9 mouse cellular contexts compared by ENCODE assay signal in genomic region chr10:80665981-80666733, GRCm38 (mm10). TPM values are rescaled to one million over a fixed set of nuclear protein-coding genes. Genes with fewer than 3 reads are reported as not detected.
DNase-seq lines count a peak whose midpoint lies in the region; ATAC-seq and TF ChIP-seq lines count a peak whose summit lies in the region.
"Had no signal": no experiment of that assay in that cellular context is flagged by ENCODE, and none has a peak within 500 bp of the region (broad histone marks: within the 10 kb centered on the region; RNA-seq: fewer than 3 reads in every experiment).

No protein-coding gene starts in this region.

- 61% methylated on average over 10 of the region's 10 CpGs for whole genome bisulfite sequencing in lung, postnatal 0 days

- 0 out of 2 replicates have a peak overlapping the region, but pooled peaks have one; percentile 53 for H3K27ac ChIP-seq in left cerebral cortex, adult 2 months
- peak overlapping the region; percentile 94 for H3K27ac ChIP-seq in lung, postnatal 0 days (ENCODE audit: low read length)

- H3K9ac ChIP-seq in lung, postnatal 0 days (replicated peaks; ENCODE audit: low read depth), result no peak overlapping the region

- ATAC-seq in lung, postnatal 0 days, result no peak
- no peak for ATAC-seq in frontal cortex, adult (ENCODE audit: low TSS enrichment)
- ATAC-seq: intestine, postnatal 0 days had no signal

- no peaks in the 10 kb centered on the region for H3K27me3 ChIP-seq in lung, postnatal 0 days (replicated peaks; ENCODE audit: insufficient read depth, low read length)

- peaks cover 42% of the 10 kb centered on the region for H3K36me3 ChIP-seq in lung, postnatal 0 days (ENCODE audit: insufficient read depth, low read length)

- H3K9me3 ChIP-seq in lung, postnatal 0 days (ENCODE audit: low read length), result no peaks in the 10 kb centered on the region

- no peak for TF ChIP-seq EP300 in lung, postnatal 0 days (IDR thresholded peaks at IDR 0.05)

- no peak overlapping the region for H3K4me2 ChIP-seq in lung, postnatal 0 days (replicated peaks; ENCODE audit: low read depth, low read length)

- TF ChIP-seq CTCF in left cerebral cortex, adult 2 months (IDR thresholded peaks at IDR 0.05), result no peak
- TF ChIP-seq CTCF in lung, postnatal 0 days (IDR thresholded peaks at IDR 0.05), result peak; percentile 46

- peak; percentile 65 for DNase-seq in cerebellum, adult 9-11 months
- DNase-seq in cerebellum, adult 8-10 months, result no peak
- no peak for DNase-seq in left cerebral cortex, adult 2 months (ENCODE audit: extremely low spot score in 1 of 2, low spot score in 2 of 2)
- no peak for DNase-seq in left cerebral cortex, postnatal 36 days (ENCODE audit: low spot score in 2 of 2)
- peak; percentile 35 for DNase-seq in induced T-regulatory cell, adult 2 months (ENCODE audit: low read depth)
- no peak for DNase-seq in lung, postnatal 0 days (ENCODE audit: low spot score)
- no peak for DNase-seq in frontal cortex, adult 2 months (ENCODE audit: extremely low spot score in 1 of 2, low spot score in 1 of 2)

- intact Hi-C loops in left cerebral cortex, adult 2 months (cut with DNase I), result no loop called here
- intact Hi-C loops in left cerebral cortex, postnatal 36 days (cut with DNase I), result no loop called here

- no peak overlapping the region for H3K4me3 ChIP-seq in left cerebral cortex, adult 2 months
- H3K4me3 ChIP-seq in lung, postnatal 0 days (ENCODE audit: low read depth, low read length), result no peak overlapping the region

- peaks cover 23% of the 10 kb centered on the region; the same call in 1 of the 2 replicates for H3K4me1 ChIP-seq in lung, postnatal 0 days (ENCODE audit: insufficient read depth, low read depth, low read length)

RNA-seq across cellular contexts. Expression of gene Btbd2, which starts 9.3 kb away (rescaled TPM):
- 10 to 100 TPM; 85.1 to 96.7 TPM for total RNA-seq in left cerebral cortex, adult 2 months (2021)
- 100 to 1,000 TPM in 1 of 2 experiments, 10 to 100 TPM in 1; 93.4 to 100 TPM for total RNA-seq in left cerebral cortex, postnatal 36 days (2021)
- polyA plus RNA-seq in lung, postnatal 0 days (2015; fragmentation: Nextera tagmentation; extraction: Ambion mirVana), result 41.7 and 42.9 TPM in 2 replicates
- 108 and 109 TPM in 2 replicates for polyA plus RNA-seq in frontal cortex, adult 2 months (2012; rRNA removed)

RNA-seq across cellular contexts. Expression of gene Mknk2, which starts 11.8 kb away (rescaled TPM):
- total RNA-seq in left cerebral cortex, adult 2 months (2021), result 10 to 100 TPM; 42.8 to 48.8 TPM
- total RNA-seq in left cerebral cortex, postnatal 36 days (2021), result 10 to 100 TPM; 39.9 to 42.0 TPM
- polyA plus RNA-seq in lung, postnatal 0 days (2015; fragmentation: Nextera tagmentation; extraction: Ambion mirVana), result 92.2 and 103 TPM in 2 replicates
- 43.8 and 51.6 TPM in 2 replicates for polyA plus RNA-seq in frontal cortex, adult 2 months (2012; rRNA removed)

RNA-seq across cellular contexts. Expression of gene Mob3a, which starts 35.6 kb away (rescaled TPM):
- total RNA-seq in left cerebral cortex, adult 2 months (2021), result 10 to 100 TPM; 13.6 to 15.5 TPM
- total RNA-seq in left cerebral cortex, postnatal 36 days (2021), result 10 to 100 TPM; 14.0 TPM
- polyA plus RNA-seq in lung, postnatal 0 days (2015; fragmentation: Nextera tagmentation; extraction: Ambion mirVana), result 32.6 and 37.0 TPM in 2 replicates
- polyA plus RNA-seq in frontal cortex, adult 2 months (2012; rRNA removed), result 9.1 and 10.6 TPM in 2 replicates

RNA-seq across cellular contexts. Expression of gene Izumo4, which starts 35.8 kb away (rescaled TPM):
- total RNA-seq in left cerebral cortex, adult 2 months (2021), result 10 to 100 TPM; 45.0 to 46.0 TPM
- total RNA-seq in left cerebral cortex, postnatal 36 days (2021), result 10 to 100 TPM; 36.7 to 47.3 TPM
- 28.7 and 28.8 TPM in 2 replicates for polyA plus RNA-seq in lung, postnatal 0 days (2015; fragmentation: Nextera tagmentation; extraction: Ambion mirVana)
- polyA plus RNA-seq in frontal cortex, adult 2 months (2012; rRNA removed), result 99.6 and 108 TPM in 2 replicates

RNA-seq across cellular contexts. Expression of gene Csnk1g2, which starts 43.5 kb away (rescaled TPM):
- total RNA-seq in left cerebral cortex, adult 2 months (2021), result 100 to 1,000 TPM; 244 to 251 TPM
- 100 to 1,000 TPM; 208 to 256 TPM for total RNA-seq in left cerebral cortex, postnatal 36 days (2021)
- 97.7 and 111 TPM in 2 replicates for polyA plus RNA-seq in lung, postnatal 0 days (2015; fragmentation: Nextera tagmentation; extraction: Ambion mirVana)
- polyA plus RNA-seq in frontal cortex, adult 2 months (2012; rRNA removed), result 252 and 270 TPM in 2 replicates

Comparison
In these comparisons a context has a peak if more than half of its experiments do, and no peak if none do; other contexts are left out.
1. DNase-seq: peak in cerebellum, adult 9-11 months (single experiment) and induced T-regulatory cell, adult 2 months (single experiment); none in cerebellum, adult 8-10 months (single experiment), left cerebral cortex, adult 2 months (0 of 2), left cerebral cortex, postnatal 36 days (0 of 2), lung, postnatal 0 days (single experiment) and frontal cortex, adult 2 months (0 of 2).